ENCODE assay signal across 1 mouse cellular context in genomic region chr2:79777801-79778200, GRCm38 (mm10).
TF ChIP-seq lines count a peak whose summit lies in the region.

No protein-coding gene starts in this region.

TF ChIP-seq in MEL, 35 proteins besides CTCF, POLR2A, EP300 and RAD21 (continued from another document):
- TF ChIP-seq SMC3 (IDR thresholded peaks at IDR 0.05; ENCODE audit: low read depth, low read length) (peak; percentile 77), MXI1 (IDR thresholded peaks at IDR 0.05; ENCODE audit: low read depth, low read length) (no peak)
